Mouse (Mus musculus) brain, adult 2 months (tissue): ENCODE data around the gene Tubgcp4.
"Not testable (repeated sequence)": the region's sequence is repeated elsewhere in the genome, so short reads cannot be mapped to it uniquely, and the experiment has no call there.

Source experiments
- DNase-seq: peaks from one replicate; pipeline ENCODE4 v3.0.0; 2011; ENCODE audit warnings: low read depth, low spot score

Tubgcp4 gene

DNA sequence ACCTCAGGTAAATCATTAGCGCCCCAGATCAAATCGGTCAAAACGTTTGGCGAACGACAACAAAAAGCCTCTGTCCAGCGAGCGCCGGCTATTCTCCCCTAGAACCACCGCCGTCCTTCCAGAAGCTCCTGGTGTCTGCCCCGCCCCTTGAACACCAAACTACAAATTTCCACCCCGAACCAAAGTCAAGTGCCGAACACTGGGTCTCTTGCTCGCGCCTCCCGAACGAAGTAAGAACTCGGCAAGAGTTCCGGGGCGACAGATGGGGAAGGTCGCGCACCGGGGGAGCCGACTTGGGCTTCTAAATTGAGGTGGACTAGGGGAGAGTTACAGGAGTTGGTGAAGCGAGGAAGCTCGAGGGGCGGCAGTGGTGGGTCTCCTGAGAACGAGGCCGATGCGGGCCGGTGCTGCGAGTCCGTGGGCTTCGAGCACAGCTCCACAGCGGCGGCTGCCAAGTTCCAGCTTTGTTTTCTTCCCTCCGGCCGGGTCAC is at the start of gene Tubgcp4:
Gene Tubgcp4 (plus strand): TSS at position 174 of the 491 bp plus-strand sequence.
- DNase-seq, result peak; percentile 20

DNA sequence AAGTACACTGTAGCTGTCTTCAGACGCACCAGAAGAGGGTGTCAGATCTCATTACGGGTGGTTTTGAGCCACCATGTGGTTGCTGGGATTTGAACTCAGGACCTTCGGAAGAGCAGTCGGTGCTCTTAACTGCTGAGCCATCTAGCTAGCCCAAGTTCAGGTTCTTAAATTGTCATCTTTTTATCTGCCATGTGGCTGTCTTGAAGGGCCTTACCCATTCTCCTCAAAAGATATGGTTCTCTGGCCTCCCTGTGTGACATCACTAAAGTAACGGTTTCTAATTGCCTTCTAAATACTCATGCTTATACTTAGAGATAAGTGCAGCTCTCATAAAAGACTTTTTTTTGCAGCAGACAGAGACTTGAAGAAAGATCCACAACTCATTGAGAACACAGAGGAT is 44.2 kb upstream of the Tubgcp4 start:
- DNase-seq, result not testable (repeated sequence)

DNA sequence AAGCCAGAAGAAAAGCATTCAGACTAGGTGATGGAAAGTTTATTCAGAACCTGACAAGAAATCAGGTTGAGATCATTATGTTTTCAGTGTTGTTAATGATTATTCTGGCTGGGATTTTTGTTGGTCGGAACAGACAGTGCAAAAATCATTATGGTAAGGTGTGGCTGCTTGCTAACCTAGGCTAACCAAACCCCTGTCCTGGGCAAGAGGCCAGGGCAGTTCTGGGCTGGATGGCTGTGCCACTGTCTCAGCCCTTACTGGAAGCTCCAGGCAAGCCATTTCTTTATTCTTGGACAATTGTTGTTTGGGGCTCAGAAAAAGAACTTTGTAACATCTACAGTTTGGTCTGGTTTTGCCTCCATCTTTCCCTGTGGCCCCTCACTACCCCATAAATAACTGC is 42.9 kb upstream of the Tubgcp4 start:
- no peak for DNase-seq

DNA sequence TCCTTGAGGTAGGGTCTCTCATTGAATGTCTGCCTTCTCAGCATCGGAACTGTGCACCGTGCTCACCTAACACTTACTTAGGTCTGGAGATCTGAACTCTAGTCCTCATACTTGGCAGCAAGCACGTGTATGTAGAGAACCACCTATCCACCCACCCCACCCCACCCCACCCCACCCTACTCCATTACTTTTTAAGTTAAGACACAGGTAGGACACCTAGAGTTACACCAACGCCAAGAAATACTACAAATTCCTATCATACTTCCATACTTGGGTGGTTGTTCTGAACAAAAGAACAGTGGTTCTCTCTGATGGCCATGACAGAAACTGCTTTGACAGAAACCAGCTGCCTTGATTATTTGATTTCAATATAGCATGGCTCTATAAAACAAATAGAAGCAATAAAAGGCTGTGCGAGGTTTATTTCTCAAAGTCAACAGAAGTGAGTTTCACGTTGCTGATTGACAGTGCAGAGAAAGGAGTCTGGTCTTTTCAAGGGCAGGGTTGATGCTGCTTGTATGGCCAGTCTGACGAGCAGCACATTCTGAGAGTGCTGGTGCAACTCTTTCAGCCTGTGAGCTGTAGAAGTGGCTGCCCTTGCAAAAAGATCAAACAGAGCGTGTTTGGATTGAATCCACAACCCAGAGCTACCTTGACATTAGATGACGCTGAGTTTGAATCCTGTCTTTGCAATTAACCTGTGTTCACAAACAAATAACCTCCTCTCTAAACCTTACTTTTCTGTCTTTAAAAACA is 41.4 kb upstream of the Tubgcp4 start:
- DNase-seq, result no peak

DNA sequence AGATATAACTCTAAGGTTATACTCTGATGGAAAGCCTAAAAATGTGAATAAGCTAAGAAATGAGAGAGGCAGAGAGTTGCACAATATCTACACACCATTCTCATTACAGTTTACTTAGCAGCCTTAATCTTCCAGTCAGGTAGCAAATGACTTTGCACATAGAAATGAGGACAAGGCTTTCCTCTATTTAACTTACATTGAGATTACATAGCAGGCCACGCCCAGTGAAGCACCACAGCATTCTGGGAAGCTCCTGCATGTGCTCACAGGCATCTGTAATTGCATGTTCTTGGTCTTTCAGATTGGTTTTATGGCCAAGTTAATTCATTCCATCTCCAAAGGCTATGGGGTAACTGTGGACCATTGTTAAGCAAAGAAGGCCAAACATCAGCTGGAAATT is 37.6 kb upstream of the Tubgcp4 start:
- no peak for DNase-seq

DNA sequence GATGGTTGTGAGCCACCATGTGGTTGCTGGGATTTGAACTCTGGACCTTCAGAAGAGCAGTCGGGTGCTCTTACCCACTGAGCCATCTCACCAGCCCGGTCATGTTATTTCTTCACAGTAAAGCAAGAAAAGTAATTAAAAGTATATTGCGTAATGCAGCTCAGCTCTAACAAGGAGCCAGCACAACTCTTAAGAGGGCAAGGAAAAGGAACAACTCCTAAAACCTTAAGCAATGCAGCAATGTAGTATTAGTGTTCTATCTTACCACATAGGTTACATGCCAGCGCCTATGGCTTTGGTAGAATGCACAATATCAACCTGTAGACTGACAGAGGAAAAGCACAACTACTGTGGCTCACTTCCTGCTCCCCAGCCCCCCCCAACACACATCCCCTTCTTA is 33.1 kb upstream of the Tubgcp4 start:
- DNase-seq, result no peak

DNA sequence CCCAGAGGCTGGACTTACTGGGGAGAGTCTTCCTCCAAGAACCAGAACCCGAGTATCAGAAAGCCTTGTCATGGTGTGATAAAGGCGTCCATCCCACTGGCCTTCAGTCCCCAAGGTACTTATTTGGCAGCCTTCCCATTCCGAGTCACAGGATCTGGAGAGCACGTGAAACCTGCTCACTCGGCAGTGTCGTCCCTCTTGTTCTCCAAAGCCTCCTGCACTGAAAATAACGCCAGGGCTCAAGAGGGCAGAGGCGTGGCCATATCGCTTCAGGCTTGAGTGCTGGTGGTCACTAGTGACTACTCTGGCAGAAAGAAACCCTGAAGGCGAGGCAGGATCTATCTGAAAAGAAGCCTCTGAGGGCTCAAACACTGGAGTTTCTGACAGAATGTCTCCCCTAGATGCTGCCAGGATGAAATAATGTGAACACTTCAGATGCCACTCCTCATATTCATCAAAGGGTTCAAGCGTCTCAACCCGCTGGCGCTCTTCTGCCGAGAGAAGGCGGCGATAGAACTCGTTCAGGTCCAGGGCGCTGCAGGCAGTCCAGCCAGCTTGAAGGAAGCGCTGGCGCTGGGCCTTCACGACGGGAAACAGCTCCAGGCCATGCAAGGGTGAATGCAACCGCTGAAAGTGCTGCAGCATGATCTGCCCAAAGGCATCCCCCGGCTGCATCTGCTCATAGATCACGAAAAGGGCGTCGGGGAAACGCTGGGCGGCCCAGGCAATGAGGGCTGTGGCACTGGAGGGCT is 31.0 kb upstream of the Tubgcp4 start:
- DNase-seq, result peak; percentile 68

DNA sequence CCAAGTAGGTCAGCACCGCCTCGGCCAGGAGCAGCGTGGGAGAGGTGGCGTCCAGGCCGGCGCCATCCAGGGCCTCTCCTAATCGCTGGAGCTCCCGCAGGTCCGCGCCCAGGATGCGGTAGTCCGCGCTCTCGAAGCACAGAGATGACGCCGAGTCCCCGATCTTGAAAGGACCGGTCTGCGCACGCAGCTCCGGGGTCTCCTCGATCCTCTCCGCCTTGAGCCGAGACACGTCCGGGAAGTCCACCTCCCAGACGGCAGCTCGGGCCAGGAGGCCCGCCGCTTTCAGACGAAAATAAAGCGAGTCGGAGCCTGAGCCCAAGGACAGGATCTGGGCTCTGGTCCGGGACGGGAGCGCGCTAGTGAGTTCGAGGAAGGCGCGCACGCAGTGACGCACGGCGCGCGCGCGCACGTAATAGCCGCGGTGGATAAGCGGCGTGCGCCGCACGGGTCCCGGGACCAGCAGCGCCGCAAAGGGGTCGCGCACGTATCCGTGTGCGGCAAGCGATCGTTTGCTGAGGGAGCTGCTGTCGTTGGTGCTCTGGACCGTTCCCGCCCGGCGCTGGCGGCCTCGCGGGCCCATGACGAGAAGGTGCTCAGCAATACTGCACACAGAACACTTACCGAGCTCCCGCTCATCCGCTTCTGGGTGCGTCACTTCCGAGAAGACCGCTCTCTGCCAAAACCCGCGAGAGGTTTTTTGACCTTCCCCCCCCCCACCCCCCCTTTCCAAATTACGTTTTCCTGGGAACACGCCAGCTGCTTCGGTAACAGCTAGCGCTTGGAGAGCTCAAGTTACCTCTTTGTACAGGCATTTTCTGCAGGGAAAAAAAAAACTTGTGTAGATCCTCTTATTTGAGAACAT is 30.2 kb upstream of the Tubgcp4 start, which contains the start of the genes Adal and Lcmt2:
Gene Adal (plus strand): TSS at position 411 of the 865 bp plus-strand sequence.
Gene Lcmt2 (minus strand): TSS at position 636 of the 865 bp plus-strand sequence.
- DNase-seq, result peak; percentile 97

DNA sequence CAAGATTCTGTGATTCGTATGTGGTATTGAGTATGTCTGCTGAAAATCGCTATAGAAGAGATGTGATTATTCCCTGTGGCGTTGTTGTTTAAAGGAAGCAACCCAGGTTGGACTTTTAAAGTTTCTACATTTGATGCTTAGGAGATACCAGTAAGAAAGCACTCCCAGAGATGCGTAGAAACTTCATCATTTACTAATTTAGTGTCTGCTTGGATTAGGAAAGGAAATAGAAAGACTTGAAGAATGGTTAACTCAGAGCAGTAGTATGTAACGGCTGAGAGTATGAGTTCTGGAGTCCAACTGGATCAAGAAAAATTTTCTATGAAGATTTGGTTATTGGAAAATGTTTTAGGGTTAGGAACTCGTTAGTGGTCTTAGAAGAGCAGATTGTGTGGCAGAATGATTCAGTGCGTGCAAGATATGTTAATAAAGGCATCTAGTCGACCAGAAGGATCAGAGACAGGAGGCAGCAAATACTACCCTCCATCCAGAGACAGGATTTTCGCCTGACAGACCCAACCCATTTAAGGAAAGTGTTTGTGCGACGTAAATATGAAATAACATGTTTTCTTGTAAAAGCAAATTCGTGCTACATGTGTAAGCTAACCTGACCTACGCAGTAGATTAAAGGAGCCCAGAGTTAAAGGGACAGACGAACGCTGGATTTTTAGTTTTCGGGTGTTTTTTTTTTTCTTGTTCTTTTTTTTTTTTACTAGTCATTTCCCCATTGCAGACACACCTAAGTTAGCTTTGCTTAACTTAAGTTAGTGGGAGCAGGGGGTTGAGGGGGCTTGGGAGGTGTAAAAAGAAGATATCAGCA is 29.0 kb upstream of the Tubgcp4 start:
- peak; percentile 6 for DNase-seq

DNA sequence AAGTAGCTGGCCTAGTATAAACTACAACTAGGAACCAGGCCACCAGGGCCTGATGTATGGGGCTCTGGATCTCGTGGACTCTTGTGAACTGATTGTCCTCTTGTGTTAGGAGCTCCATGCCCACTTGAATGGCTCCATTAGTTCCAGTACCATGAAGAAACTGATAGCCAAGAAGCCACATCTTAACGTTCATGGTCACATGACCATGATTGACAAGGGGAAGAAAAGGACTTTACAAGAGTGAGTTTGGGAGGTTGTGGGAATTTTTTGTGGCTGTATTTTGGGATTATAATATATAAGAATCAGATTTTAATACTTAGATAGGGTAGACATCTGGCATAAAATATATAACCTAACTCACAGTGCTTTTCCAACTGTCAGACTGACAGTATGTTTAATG is 28.0 kb upstream of the Tubgcp4 start:
- DNase-seq, result no peak

DNA sequence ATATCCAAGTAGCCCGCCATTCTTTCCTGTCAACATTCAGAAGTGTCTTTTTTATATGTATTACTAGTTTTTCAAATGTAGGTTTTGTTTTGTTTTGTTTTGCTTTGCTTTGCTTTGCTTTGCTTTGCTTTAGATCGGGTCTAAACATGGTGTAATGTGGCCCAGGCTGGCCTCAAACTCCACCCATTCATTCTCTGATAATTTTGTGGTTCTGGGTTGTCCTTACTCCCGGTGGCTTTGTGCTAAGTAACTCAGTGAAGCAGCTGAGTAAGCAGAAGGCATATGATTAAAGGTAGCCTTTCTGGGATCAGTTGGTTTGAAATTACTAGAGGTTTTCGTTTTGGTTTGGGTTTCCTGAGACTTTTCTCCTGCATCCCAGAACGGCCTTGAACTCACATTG is 20.8 kb upstream of the Tubgcp4 start:
- DNase-seq, result no peak

DNA sequence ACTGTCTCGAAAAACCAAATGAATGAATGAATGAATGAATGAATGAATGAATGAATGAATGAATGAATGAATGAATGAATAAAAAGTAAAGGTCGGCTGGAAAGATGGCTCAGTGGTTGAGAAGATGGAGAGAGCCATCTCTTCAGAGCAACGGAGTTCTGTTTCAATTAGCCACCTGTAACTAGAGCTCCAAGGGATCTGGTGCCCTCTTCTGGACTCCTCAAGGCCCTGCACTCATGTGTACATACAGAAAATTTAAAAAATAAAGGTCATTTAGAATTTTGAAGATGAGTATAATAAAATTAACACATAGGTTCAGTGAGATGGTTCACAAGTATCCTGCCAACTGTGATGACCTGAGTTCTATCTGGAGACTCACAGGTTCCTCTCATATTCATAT is 17.4 kb upstream of the Tubgcp4 start:
- DNase-seq, result no peak

DNA sequence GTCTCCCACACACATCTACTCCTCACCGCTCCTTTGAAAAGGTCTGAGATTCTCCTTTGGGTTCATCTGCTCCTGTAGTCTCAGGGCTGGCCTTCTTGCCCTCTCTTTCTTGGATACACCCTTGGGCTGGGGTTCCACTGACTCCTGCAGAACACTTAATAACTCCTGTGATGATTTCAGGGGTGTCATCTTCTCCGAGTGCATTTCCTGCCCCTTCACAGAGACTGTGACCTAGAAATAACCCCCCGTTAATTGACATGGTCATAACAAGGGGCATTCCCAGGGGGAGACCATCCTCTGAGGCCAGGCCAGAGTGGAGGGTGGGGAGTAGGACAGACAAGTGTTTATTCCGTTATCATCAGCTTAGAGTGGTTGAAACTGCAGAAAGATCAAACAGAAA is 1.3 kb upstream of the Tubgcp4 start:
- no peak for DNase-seq

DNA sequence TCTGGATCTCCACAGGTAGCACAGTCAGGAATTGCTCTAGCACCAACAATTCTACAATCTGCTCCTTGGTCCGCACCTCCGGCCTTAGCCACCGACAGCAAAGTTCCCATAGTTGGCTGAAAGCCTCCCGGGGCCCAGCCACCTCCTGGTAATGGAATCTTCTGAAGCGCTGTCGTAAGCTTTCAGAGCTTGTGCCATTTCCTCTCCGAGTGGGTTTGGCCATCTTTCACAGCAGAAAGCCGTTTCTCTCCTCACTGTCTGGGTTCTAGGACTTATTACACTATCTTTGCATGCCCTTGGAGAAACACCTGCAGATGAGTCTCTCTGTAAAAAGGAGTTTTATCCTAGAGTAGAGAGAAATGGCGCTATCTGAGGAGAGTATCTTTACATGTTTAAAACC is 552 bp upstream of the Tubgcp4 start:
- peak; percentile 33 for DNase-seq

DNA sequence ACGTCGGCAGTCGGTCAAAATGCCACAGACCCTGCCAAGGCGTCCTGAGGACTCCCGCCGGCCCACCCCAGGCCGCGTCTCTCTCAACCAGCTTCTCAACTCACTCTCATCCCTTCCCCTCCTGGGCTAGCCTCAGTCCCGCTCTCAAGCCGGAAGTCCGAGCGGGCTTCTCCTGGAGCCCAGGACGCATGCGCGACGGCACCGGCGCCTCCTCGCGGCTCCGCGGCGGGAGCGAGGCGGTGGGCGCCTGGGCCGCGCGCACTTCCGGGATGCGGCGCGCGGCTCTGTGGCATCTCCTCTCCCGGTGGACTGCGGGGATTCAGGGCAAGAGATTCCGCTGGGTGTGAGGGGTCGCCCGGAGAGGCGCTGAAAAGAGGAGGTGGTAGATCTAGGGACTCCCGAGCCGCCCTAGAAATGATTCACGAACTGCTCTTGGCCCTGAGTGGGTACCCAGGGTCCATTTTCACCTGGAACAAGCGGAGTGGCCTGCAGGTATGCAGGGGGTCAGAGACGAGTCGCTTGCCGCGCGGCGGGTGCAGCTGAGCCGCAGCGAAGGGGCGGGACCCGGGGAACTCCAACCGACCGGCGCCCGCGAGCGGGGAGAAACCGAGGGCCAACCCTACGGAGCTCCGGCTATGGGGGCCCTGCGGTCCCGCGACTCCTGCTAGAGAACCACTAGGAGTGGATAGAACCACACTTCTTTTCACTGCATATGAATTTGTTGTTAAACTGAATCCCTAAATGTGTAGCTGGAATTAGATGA is 707 bp downstream of the Tubgcp4 start, which contains the start of gene Zscan29:
Gene Zscan29 (minus strand): TSS at position 146 of the 763 bp plus-strand sequence.
- DNase-seq, result peak; percentile 94

DNA sequence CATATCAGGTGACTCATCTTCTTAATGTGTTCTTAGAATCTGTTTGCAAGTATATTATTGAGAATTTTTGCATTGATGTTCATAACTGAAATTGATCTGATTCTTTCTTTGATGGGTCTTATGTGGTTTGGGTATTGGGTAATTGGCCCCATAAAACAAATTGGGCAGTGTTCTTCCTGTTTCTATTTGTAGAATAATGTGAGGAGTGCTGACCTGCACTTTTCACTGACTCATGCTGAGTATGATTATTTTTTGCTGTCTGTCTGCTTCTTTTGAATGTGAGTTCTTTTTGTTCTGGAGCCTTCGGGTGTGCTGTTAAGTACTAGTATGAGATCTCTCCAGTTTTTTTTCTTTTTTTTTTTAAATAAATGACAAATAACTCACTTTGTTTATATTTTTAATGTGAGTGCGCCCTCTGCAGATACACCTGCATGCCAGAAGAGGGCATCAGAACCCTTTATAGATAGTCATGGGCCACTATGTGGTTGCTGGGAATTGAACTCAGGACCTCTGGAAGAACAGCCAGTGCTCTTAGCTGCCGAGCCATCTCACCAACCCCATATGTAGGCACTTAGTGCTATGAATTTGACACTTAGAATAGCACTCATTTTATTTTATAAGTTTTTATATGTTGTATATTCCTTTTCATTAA is 8.5 kb downstream of the Tubgcp4 start:
- no peak for DNase-seq

DNA sequence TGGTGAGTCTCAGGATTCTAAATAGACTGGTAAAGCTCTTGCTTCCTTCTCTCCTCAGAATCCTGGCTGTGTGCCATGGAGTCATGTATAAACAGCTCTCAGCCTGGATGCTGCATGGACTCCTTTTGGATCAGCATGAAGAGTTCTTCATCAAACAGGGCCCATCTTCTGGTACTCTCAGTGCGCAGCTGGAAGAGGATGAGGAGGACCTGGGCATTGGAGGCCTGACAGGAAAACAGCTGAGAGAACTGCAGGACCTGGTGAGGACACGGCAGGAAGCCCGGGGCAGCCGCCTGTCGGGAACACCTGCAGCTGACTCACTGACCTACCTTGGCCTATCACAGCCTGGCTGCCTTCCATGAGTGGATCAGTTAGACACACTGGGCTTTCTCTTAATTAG is 13.0 kb downstream of the Tubgcp4 start:
- peak; percentile 89 for DNase-seq

DNA sequence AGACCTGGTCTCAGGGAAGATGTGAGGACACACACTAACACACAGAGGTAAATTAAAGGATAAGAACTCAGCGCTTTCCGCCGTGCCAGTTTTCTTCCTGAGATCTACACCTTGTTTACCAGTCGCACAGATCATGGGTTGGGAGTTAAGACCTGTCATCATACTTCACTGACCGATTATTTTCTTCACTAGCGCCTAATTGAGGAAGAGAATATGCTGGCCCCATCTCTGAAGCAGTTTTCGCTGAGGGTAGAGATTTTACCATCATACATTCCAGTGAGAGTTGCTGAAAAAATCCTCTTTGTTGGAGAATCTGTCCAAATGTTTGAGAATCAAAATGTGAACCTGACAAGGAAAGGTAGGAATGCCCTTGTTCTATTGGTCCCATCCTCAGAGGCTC is 13.7 kb downstream of the Tubgcp4 start:
- no peak for DNase-seq

DNA sequence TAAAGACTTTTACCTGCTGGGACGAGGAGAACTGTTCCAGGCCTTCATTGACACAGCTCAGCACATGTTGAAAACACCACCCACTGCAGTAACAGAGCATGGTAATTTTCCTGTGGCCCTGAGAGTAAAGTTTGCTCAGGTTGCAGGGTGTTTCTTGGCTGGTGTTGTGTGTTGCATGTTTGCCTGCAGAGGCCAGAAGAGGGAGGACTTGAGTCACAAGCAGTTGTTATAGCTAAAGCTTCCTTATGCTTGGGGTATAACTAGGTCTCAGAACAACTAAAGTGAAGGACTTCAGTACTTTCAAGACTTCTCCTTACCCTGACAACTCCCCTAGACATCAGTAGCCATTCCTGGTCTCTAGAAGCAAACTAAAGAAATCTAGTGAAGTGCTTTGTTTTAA is 18.1 kb downstream of the Tubgcp4 start:
- peak; percentile 40 for DNase-seq

DNA sequence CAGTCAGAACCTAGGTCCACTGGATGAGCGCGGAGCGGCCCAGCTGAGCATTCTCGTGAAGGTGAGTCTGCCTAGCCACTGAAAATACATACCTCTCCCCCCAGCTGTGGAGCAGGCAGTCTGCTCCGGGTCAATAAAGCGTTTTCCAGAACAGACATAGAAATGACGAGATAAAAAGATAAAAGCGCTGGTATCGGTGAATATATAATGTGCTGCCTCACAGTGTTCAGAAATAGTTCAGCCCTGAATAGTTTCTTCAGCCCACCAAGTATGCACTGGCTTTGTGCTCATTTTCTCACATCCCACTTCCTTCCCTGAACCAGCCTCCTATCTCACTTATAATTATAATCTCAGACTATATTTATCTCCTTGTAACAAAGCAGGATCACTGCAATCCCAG is 25.0 kb downstream of the Tubgcp4 start:
- DNase-seq, result peak; percentile 86
